Mouse (Mus musculus) adipocyte (in vitro differentiated cells): ENCODE results near the gene Srxn1.

Experiments
- DNase-seq: peaks from one replicate; pipeline ENCODE4 v3.0.0-alpha.2; 2016; ENCODE audit warnings: low spot score

Gene Srxn1

GRCm38 (mm10) chr2:152159487-152159886, 54.2 kb downstream of the Srxn1 start:
- no peak for DNase-seq
